Mouse (Mus musculus) ZHBTc4 (cell line): Measurements from ENCODE around the gene Eef1akmt3.
A peak's percentile ranks its signal among the peaks of the same experiment; 100 is the strongest.
"Not testable (repeated sequence)": the region's sequence is repeated elsewhere in the genome, so short reads cannot be mapped to it uniquely, and the experiment has no call there.

Experiments
- DNase-seq: peaks from one replicate; pipeline ENCODE4 v3.0.0-alpha.2; 2011; ENCODE audit warnings: low read depth, low spot score

The Eef1akmt3 gene

DNA sequence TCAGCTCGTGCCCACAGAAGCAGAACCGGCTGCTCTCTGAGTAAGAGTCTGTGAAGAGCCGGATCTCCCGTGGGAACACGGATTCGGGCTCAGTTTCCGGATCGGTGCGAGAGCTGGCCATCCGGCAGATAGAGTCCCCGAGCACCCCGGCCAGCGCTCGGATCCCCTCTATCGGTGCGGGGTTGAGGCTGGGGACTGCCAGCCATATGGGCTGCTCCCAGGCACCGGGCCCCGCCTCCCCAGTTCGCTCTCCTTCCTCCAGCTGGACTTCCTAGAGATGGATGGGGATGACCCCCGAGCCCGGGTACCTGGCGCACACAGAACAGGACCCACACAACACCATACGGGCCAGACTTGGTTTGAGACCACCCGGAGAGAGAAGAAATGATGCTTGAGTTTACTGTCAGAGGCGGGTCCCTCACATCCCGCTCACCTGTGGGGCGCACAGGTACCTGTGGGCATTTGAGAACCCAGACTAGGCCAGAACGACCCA is at the start of gene Eef1akmt3, which contains the start of gene Mettl1:
Gene Eef1akmt3 (minus strand): TSS at position 240 of the 493 bp plus-strand sequence.
Gene Mettl1 (plus strand): TSS at position 141 of the 493 bp plus-strand sequence.
- DNase-seq = peak; percentile 38

DNA sequence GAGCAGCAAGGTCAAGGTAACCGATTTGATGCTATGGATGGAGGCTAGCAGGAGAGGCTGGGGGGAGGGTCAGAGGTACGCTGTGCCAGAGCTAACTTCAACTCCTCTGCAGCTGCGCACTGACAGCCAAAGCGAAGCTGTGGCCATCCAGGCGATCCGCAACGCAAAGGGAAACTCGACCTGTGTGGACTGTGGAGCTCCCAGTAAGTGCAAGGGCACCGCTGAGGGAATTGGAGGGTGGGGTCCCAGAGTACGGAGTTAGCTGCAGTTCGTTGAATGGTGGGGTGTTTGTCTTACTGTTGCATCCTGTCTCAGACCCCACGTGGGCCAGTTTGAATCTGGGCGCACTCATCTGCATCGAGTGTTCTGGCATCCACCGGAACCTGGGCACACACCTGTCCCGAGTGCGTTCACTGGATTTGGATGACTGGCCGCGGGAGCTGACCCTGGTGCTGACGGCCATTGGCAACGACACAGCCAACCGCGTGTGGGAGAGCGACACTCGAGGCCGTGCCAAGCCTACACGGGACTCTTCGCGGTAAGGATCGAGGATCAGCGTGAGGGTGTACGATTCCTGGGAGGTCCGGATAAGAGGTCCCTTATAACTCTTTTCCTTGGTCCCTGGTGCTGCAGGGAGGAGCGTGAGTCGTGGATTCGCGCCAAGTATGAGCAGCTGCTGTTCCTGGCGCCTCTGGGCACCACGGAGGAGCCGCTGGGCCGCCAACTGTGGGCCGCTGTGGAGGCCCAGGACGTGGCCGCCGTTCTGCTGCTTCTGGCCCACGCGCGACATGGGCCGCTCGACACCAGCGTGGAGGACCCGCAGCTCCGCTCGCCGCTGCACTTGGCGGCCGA is 49.5 kb upstream of the Eef1akmt3 start:
- peak; percentile 69 for DNase-seq

DNA sequence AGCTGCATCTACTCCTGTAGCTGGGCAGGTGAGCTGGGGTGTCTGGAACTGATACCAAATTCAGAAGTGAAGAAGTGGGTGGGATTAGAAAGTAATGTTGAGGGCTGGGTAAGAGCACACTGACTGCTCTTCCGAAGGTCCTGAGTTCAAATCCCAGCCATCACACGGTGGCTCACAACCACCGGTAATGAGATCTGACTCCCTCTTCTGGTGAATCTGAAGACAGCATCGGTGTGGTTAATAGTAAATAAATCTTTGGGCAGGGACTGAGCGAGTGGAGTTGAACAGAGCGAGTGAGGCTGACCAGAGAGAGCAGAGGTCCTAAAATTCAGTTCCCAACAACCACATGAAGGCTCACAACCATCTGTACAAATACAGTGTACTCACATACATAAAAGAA is 44.3 kb upstream of the Eef1akmt3 start:
- no peak for DNase-seq

DNA sequence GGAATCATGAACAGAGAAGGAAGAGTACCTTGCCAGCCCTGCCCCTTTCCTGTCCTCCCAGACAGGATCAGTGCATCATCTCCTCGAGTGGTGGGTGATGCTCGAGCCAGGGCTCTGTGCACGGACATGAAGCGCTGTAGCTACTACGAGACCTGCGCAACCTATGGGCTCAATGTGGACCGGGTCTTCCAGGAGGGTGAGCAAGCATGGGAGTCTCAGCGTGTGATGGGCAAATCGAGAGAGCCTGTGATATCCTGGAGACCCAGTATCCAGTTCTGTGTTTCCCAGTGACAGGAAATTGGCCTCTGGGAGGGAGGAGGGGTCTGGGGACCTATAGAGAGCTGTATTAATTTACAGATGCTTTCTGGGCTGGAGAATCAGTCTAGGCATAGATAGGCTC is 43.7 kb upstream of the Eef1akmt3 start:
- no peak for DNase-seq

DNA sequence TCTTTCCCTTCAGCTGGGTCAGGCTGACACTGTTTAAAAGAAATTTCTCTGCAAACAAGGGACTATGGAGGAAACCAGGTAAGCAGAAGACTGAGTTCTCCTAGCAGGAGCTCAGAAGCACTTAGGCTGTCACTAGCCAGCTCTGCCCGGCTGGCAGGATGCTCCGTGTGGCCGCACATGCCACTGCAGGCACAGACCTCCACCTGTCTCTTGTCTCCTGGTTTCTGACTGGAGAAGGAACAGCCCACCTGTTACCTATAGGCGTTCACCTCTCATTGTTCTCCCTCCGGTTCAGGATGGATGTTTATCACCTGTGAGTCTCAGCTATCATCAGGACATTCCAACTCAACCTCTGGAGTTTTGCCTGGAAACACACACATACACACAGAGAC is 42.6 kb upstream of the Eef1akmt3 start:
- no peak for DNase-seq

DNA sequence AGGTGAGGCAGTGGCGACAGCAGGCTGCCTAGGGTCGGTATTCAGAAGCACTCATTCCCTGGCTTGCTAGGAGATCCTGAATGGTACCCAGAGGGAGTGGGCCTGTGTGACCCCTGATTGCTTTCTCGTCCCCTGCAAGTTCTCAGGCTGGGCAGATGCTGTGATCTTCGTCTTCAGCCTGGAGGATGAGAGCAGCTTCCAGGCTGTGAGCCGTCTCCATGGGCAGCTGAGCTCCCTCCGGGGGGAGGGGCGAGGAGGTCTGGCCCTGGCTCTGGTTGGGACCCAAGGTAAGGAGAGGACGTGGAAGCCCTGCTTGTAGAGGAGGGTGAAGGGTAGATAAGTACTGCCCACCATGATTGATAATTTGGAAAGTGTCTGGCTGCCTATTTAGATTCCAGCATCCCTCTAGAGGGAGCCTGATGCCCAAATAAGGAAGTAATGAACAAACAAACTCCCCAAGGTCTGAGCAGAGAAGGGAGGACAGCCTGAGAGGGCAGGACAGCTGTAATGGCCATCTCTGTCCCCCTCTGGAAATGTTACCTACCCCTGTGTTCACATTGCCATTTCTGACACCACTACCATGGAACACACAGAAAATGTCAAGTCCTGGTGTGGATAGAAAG is 42.1 kb upstream of the Eef1akmt3 start:
- no peak for DNase-seq

DNA sequence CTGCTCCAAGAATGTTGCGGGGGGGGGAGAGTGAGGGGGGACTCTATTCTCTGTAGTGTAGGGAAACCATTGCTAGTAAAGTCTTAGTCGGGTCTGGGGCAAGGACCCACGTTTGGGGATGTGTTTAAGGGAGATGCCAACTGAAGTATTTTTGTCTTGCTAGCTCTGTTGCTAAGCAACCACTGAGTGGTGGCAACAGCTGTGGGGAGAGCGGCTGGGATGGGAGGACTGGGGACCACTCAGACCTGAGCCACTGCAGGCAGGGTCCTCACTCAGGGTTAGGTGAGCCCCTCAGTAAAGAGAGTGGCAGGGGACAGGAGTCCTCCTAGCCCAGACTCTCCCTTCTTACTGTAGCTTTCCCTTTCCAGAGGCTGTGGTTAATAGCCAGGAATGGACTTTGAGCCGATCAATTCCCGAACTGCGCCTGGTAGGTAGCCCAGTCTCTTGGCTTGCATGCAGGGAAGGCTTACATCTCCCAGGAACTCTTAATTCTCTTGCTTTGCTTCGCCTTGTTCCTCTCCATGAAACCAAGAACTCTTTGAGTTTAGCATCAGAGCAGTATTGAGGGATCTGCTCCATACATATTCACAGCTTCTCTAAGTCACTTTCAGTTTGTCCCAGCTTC is 40.8 kb upstream of the Eef1akmt3 start:
- no peak for DNase-seq

DNA sequence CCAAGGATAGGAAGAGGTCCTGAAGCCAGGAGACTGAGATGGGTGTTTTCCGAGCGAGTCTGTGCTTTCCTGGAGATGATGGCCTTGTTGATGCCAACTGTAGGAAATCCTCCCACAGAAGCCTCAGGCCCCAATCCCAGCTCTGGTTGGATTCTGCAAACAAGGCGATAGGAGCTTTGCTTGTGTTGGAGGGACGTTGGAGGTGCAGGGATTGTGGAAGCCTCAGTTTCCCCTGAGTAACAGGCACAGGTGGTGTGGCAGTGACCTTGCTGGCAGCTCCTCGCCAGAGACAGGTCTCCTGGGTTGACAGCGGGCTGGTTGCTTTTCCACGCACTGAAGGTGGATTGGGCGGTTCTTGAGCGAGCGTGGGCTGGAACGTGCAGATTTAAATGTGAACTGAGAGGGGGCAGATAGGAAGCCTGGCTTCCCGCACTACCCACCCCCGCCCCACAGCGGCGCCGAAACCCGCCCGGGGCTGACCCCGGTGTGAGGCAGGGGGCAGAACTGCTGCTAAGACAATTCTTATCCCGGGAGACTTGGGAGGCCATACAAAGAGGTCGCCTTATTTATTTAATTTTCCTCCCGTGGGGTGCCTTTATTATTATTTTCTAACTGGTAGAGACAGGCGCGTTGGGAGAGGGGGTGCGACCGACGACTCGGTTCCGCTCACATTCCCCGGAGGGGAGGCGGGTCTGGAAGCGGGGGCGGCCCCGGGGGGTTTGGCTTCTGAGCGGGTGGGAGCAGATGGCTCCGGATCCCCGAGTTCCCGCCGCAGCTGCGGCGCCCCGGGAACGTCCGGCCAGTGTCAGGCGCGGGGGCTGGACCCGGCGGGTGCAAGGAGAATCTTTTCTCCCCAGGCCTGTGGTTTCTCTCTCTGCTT is 39.8 kb upstream of the Eef1akmt3 start:
- DNase-seq = no peak

DNA sequence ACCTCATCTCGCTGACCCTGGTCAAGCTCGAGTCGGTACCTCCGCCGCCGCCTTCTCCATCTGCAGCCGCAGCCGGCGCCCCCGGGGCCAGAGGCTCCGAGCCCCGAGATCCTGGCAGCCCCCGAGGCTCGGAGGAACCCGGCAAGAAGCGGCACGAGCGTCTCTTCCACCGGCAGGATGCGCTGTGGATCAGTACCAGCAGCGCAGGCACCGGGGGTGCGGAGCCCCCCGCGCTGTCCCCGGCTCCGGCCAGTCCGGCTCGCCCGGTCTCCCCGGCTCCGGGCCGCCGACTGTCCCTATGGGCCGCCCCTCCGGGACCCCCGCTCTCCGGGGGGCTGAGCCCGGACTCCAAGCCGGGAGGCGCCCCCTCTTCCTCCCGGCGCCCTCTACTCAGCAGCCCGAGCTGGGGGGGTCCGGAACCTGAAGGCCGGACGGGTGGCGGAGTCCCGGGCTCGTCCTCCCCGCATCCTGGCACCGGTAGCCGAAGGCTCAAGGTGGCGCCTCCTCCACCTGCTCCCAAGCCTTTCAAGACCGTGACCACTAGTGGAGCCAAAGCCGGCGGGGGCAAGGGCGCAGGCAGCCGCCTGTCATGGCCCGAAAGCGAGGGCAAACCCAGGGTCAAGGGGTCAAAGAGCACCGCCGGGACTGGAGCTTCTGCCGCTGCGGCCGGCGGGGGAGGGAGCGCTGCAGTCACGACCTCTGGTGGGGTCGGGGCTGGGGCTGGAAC is 38.5 kb upstream of the Eef1akmt3 start:
- DNase-seq = peak; percentile 60

DNA sequence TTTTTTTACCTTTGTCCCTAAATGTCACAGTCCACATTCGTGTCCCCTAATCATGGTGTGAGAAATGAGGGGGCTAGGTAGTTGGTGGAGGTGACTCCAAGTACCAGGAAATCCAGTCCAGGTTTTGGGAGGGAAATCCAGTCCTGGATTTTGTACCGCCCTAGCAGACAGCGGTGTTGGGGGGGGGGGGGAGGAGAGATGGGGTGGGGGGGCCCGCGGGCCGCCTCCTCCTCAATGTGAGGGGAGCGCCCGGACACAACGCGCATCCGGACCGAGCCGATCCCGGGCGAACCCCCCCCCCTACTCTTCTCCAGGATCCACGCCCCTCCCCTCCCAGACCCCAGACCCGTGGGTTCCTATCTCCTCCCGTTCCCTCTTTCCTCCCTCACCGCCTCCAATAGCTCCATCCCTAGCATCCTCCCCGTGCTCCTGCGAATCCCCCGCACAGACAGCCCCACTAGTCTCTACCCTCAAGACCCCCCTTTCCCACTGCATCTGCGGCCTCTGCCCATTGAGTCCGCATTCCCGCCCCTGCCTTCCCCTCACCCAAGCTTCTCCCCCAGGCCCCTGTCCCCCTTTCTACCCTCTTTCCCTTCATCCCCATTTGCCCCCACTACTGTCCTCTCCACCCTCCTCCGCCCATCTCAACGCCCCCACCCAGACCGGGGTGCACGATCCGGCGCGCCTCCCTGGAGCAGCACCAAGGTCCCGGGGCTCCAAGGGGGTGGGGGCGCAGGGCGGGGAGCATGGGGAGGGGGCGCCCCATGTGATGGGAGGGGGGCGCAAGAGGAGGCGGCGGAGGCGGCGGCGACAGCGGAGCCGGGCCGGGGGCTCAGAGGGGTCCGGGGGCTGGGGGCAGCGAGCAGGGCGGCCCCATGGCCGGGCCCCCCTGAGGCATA is 37.6 kb upstream of the Eef1akmt3 start:
- DNase-seq = no peak

DNA sequence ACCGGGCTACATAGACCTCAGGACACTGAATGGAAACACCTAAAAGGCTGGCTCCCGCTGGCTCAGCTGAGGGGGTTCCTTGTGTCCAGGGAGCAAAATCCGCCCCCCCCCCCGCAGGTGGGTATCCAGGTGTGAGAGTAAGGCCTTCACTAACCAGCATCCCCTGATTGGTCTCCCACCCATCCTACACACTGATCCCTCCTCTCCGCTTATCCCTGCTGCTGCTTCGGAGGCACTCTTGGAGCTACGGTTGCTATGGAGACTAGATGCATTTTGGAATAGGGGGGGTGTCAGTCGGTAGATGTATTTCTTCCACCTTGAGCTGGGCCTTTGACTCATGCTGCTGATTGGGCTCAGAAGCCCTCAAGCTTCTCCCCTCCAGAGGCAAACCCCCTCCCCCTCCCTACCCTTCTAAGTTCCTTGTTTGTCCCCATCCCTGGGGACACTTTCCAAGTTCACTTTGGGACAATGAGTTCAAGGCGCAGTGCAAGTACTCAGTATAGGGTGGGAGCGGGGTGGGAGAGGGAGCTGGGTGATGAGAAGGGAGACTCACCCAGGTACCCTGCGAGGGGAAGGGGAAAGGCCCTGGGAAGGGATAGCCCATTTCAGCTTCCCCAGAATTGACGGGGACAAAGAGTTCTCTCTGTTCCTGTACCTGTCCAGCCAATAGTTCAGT is 36.8 kb upstream of the Eef1akmt3 start:
- peak; percentile 14 for DNase-seq

DNA sequence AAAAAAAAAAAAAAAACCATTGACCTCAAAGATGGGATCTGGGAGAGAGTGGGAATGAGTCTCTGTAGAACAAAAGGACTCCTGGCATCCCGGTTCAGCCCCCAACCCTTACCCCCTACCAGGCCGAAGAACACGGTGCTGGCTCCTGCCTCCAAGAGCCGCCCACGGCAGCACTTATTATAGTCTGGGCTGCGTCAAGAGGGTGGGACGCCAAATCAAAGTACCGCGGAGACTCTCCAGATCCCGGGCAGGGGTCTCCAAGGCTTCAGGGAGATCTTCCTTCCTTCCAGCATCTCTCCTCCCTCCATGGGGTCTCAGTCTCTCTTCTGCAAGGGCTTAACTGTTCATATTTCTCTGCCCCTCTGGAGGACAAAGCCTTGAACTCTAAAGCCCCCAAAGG is 36.2 kb upstream of the Eef1akmt3 start:
- DNase-seq = no peak

DNA sequence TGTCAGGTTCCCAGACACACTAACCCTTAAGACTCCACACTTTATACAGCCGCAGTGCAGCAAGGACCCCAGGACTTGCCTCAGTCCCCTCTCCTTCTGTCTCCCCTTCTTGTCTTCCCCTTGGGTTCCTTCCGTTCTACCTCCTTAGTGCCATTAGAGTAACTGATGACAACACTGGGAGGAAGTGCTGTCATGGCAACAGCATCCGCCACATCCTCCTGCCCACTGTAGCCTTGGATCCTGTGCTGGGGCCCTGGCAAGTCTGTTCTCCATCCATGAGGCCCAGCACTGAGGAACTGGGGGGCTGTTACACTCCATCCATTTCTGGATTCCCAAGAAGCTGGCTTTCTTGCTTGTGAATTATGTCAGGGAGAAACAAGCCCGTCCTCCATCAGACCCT is 34.8 kb upstream of the Eef1akmt3 start:
- DNase-seq = no peak

DNA sequence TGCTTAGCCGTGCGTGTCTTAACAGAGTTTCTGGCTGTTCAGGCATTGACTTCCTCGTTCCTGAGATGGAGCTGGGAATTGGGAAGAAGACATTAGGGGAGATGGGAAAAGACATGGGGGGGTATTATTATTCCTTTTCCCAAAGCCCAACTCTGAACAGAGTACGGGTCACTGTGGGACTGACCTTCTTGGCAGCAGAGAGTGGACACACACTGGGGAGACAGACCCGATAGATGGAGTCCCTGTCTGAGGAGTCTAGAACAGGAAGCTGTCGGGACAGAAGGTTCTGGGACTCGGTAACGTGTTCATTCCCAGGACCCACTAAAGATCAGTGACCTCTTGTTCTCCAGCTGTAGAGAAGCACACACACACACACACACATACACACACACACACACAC is 34.3 kb upstream of the Eef1akmt3 start:
- no peak for DNase-seq

DNA sequence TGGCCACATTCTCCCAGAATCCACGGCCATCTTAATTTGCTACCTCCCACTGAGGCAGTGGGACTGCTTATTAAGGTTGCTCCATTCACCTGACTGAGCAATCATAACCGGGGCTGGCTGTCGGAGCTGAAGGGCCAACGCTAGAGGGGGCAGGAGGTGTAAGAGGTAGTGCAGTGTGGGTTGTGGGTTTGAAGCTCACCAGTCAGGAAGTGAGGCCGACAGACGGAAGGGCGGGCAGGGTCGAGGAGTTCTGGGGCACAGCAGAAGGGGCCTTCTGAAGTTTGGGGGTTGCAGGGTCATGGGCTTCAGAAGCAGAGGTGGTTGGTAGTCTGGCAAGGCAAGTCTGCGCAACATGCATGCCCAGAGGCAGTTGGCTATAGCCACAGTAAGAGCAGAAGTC is 33.8 kb upstream of the Eef1akmt3 start, which contains the start of gene Agap2:
Gene Agap2 (plus strand): TSS at position 205 of the 400 bp plus-strand sequence.
- DNase-seq = no peak

DNA sequence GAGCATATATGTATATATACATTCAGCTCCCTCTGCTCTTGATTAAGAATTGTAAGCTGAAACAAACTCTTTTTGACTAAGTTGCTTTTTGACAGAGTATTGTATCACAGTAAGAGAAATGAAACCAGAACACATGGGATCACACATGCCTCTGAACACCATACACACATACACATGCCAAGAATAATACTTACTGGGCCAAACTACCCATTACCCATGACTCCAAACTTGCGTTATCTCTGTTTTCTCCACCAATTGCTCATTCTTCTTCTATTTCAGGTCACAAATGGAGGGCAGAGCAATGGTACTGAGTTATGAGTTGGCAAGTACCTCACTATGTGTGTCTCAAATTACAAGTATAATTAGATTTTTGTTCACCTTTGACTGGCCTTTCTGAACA is 32.7 kb upstream of the Eef1akmt3 start:
- no peak for DNase-seq

DNA sequence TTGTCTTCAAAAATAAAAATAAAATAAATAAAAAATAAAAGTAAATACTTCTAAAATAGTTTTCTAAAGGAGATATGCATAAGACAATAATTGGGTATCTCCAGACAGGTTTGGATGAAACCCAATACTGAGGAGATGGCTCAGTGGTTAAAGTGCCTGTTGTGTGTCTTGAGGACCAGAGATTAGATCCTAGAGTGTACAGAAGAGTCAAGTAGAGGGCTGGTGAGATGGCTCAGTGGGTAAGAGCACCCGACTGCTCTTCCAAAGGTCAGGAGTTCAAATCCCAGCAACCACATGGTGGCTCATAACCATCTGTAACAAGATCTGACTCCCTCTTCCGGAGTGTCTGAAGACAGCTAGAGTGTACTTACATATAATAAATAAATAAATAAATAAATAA is 31.7 kb upstream of the Eef1akmt3 start:
- DNase-seq = not testable (repeated sequence)

DNA sequence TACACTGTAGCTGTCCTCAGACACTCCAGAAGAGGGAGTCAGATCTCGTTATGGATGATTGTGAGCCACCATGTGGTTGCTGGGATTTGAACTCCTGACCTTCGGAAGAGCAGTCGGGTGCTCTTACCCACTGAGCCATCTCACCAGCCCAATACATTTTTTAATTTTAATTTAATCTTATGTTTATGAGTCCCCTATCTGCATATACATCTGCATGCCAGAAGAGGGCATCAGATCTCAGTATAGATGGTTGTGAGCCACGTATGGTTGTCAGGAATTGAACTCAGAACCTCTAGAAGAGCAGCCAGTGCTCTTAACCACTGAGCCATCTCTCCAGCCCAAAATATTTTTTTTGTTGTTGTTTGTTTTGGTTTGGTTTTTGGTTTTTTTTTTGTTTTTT is 31.0 kb upstream of the Eef1akmt3 start:
- not testable (repeated sequence) for DNase-seq

DNA sequence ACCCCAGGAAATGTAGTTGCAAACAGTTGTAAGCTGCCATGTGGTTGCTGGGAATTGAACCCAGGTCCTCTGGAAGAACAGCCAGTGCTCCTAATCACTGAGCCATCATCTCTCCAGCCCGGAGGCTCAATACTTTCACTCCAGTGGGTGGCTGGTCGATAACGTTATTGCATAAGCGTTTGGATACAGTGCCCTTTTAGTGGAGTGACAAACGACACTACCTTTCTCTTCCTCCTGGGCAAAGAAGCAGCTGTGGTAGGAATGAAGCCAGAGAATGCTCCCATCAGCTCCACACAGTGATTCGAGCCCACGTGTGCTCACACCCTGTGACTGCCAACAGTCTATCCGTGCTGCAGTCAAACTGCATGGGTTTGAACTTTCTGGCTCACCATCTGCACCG is 29.9 kb upstream of the Eef1akmt3 start:
- no peak for DNase-seq
